Mouse (Mus musculus): ENCODE data around the gene Efcab6.

Gene Efcab6

GRCm38 (mm10) chr15:83877155-83877866, 187.9 kb downstream of the Efcab6 start:
- no peak for DNase-seq

GRCm38 (mm10) chr15:83870936-83871335, 194.2 kb downstream of the Efcab6 start:
- no peak for DNase-seq

DNA sequence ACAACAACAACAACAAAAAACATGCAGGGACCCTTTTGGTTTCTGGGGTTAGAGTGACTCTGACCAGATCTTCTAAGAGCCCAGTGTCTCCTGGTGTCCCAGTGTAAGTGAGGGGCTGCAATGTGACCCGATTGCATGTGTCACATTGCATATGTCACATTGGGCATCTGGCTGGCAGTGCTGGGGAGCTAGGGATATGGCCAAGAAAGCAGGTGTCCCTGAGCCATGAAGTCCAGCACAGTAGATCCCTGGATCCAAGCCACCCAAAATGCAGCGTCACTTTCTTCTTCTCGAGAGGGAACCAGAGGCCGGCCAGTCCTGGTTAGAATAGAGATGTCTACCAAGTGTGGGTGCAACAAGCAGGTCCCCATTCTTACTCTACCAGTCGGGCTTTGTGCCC, 199.6 kb downstream of the Efcab6 start:
- no peak for DNase-seq

GRCm38 (mm10) chr15:83857129-83857528, 208.1 kb downstream of the Efcab6 start:
- peak; percentile 46 to 76 for DNase-seq

DNA sequence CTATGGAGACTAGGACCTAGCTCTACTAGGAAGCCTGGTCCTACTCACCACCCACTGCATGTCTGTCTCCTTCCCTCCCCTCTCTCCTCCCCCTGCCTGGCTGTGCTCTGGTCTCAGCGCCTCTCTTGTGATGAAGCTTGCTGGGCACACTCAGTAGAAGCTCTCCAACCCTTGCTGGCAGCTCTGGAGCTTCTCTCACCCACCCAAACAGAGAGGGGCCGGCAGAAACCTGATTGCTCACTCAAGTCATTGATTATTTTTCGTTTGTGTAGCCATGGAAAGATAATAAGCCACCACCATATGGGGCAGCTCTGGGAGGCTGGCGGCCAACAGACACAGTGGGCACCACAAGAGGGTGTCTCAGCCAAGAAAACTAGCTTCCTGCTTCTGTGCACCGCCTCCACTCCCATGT, 211.8 kb downstream of the Efcab6 start:
- no peak for DNase-seq

DNA sequence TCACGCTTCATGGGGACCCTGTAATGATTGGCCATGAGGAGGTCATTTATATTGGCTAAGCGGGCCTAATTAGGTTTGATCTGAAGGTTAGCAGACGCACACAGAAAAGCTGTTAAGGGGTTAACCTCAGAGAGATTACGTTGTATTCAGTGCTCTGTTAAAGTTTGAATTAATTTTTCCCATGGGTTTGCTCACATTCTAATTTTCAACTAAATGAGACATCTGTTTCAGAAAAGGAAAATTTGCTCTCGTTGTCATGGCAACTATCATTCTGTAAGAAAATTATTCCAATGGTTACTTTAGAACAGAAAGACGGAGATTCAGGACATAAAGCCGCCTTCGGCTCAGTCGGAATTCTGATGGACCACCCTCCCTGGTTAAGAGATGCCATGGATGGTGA, 217.0 kb downstream of the Efcab6 start:
- no peak for DNase-seq

- no peak for DNase-seq
Observed at GRCm38 (mm10) chr15:83847512-83847911, 217.7 kb downstream of the Efcab6 start.

DNA sequence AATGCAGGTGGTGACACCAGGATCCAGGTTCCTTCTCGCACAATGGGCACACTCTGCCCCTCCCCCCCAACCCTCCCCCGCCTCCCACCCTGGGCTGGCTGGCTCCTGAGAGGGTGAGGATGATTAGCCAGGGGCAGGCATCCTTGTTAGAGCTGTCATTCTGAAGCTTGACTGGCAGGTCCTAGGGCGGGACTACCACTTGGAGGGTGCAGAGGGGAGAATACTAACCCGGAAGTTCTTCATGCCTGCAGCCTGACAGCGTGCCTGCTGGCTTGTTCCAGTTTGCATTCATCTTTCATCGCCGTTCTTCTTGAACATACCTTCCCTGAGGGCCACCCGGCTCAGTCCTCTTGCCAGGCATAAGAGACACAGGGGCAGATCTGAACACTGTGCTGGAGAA, 218.6 kb downstream of the Efcab6 start:
- DNase-seq: no peak

DNA sequence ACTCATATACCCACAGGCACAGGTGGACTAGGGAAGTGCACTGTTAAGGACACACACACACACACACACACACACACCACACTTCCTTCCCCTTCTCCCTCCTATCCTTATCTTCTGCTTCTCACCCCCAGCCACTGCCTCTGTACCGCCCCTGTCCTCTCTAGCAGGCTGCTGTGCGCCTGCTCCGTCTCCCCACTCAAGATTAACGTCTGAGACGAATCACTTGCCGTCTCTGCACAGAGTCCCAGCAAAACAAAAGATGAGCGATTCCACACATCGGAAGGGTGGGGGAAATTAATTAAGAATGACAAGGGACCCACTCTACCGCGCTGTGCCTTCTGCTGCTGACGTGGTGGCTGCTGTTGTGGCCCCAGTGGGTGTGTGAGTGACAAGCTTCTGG, 219.4 kb downstream of the Efcab6 start:
- DNase-seq: no peak

DNA sequence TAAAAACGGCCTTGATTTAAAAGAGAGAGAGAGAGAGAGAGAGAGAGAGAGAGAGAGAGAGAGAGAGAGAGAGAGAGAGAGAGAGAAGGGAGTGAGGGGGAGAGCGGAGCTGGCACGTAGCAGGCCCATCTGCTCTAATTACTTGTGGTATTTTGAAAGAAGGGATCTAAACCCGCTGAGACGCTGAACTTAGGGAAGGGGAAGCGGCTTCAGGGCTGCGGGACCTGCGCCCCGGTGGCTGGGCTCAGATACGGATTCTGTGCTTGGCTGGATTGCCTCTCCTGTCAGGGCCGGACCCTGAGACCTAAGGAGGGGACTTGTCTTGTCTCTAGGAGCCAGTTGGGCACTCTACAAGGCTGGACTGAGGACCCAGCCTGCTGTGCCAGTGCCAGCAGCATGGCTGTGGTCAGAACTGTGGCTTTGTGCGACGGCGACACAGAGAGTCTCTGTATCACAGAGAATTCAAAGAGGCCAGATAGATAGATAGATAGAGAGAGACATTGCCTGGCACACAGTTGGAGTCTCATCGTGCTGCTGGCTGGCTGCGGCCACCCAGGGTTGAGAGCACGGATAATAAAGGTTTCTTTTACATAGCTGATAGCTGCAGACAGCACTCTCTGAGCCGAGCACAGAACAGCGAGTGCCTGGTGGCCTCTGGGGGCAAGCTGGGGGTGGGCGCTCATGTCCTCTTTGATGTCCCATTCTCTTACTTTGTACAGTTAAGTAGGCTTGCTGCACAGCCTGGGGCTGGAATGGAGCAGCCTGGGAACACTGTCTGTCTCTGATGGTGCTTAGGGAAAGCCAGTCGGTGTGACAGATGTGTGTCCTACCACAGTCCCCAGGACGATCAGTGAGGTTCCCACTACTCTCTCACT, 222.0 kb downstream of the Efcab6 start:
- DNase-seq: no peak

DNA sequence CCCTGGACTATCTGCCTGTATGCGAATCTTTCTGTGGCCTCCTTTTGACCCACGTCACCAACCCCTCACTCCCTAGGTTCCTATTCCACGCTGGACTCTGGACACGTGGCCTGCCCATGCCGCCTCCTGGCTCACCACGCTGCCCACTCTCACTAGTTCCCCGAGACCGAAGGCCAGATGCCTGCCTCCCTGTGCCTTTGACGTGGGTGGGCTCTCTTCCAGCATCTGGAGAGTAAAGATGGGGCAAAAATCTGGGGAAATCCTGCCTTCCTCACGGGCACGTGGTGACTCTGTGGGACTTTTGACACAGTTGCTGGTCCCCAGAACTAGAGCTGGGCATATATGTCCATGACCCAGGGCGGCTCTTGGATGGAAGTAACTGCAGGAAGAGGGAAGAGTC, 222.8 kb downstream of the Efcab6 start:
- no peak for DNase-seq

DNA sequence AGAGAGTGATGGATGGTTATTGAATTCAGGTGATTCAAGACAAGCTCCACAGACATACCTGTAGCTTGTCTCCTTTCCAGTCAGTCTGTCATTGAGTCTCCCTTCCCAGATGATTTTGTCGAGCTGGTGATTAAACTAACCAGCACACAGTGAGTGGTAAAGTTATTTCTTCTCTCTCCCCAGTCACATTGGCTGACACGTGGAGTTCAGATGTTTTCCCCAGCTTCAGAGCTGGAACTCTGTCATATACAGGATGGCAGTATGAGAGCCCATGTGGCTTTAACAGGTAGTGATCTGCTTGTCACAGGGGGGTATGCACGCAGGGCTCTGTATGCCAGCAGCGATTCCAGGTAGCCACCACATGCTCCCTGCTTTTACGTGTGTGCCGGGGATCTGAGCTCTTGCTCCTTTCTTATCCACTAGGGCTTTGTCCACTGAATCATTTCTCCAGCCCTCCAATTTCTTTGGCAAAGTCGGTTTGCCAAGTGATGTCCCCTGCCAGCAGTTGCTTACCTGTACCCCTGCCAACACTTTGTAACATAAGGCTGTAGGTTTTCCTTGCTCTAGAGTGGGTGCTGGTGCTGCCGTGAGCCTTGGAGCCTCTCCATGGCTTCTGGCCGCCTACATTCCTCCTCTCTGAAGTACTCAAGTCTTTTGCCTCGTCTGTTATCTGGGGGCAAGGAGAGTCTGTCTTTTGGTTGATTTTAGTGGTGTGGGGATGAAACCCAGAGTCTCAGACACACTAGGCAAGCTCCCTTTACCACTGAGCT, 224.0 kb downstream of the Efcab6 start:
- no peak for DNase-seq

DNA sequence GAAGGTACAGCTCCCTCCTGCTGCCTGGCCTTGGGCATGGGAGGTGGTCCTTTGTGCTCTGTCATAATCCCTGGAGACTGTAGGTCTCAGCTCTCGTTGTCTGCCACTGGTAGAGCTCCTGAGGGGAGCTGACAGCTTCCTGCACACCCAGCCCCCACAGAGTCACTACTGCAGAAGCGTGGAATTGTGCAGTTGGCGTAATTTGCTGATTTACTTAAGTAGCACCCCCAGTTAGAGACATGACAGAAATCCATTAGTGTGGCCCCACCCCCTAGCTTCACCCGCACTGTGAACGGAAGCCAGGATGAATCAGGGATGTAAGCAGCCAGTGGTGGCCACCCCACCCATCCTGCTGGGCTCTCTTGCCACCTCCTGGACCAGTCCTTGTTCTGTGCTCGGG, 232.9 kb downstream of the Efcab6 start:
- DNase-seq: no peak

DNA sequence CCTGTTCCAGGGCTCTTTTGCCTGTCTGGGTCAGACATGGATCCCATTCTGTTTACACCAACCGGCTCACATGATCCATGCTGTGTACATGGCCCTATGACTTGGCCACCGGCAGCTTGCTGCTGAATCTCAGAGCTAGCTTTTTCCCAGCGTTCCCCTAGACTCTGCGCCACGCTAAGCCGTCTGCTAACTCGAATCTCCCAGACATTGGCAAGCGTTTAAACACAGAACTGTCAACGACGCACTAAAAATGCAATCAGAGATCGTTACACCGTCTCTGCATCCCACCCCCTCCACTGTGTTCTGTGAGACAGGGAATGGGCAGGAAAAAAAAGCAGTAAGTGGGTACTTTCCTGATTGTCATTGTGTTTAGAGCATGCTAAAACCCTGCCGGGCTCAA, 236.0 kb downstream of the Efcab6 start:
- DNase-seq: no peak

GRCm38 (mm10) chr15:83828011-83828410, 237.2 kb downstream of the Efcab6 start:
- DNase-seq: no peak

All from kidney, postnatal 25 days (tissue).